8 mouse cellular contexts compared by ENCODE assay signal in the genomic region with DNA sequence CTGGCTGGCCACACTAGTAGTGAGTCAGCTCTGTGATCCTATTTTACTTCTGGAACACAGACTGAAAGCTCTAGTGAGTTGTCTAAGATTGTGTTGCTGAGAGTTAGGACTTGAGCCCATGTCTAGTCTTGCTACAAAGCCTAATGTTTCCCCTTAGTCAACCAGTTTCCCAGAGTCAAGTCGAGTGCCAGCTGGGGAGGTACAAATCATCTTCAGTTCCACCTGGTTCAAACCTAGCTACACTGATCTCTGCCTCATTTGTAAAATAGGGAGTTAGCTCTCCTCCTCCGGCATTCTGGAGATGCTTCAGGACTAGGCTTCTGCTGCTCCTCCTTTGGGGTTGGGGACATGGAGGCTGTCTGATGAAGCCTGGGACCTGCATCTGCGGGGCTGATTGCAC. TPM values are rescaled to one million over a fixed set of nuclear protein-coding genes. Genes with fewer than 3 reads are reported as not detected.
DNase-seq lines count a peak whose midpoint lies in the region; ATAC-seq and TF ChIP-seq lines count a peak whose summit lies in the region.

No protein-coding gene starts in this region.

- no peaks in the 10 kb centered on the region for H3K9me3 ChIP-seq in heart, embryonic 13.5 days
- no peaks in the 10 kb centered on the region for H3K9me3 ChIP-seq in G1E (replicated peaks)
- H3K9me3 ChIP-seq in forebrain, embryonic 14.5 days (replicated peaks; ENCODE audit: control insufficient read depth, low read length) = no peaks in the 10 kb centered on the region

- no peaks in the 10 kb centered on the region for H3K27me3 ChIP-seq in heart, embryonic 13.5 days (replicated peaks)
- no peaks in the 10 kb centered on the region for H3K27me3 ChIP-seq in G1E (ENCODE audit: insufficient read depth, low read length)
- no peaks in the 10 kb centered on the region for H3K27me3 ChIP-seq in forebrain, embryonic 14.5 days (replicated peaks; ENCODE audit: control insufficient read depth, insufficient read depth, low read length)

- peak overlapping the region; percentile 89 for H3K9ac ChIP-seq in heart, embryonic 13.5 days
- H3K9ac ChIP-seq in forebrain, embryonic 14.5 days (ENCODE audit: low read length) = peak overlapping the region; percentile 94

- ATAC-seq in heart, embryonic 13.5 days (ENCODE audit: extremely low read depth, insufficient number of reproducible peaks, low FRiP score, low TSS enrichment) = no peak
- no peak for ATAC-seq in G1E (ENCODE audit: extremely low read depth, insufficient number of reproducible peaks, low FRiP score, poor library complexity, severe bottlenecking)
- no peak for ATAC-seq in forebrain, embryonic 14.5 days

- H3K4me3 ChIP-seq in heart, embryonic 13.5 days = peak overlapping the region; percentile 86
- H3K4me3 ChIP-seq in G1E (ENCODE audit: low read depth, low read length) (peak overlapping the region; percentile 90), macrophage (ENCODE audit: inconsistent target) (peak overlapping the region; percentile 88)
- peak overlapping the region; percentile 95 for H3K4me3 ChIP-seq in forebrain, embryonic 14.5 days (ENCODE audit: low read depth, low read length)

- H3K4me2 ChIP-seq in heart, embryonic 13.5 days = peak overlapping the region; percentile 91
- peak overlapping the region; percentile 78 for H3K4me2 ChIP-seq in forebrain, embryonic 14.5 days (ENCODE audit: low read length)

- no peak for DNase-seq in heart, adult 11 months
- no peak for DNase-seq in G1E (ENCODE audit: low spot score)
- no peak for DNase-seq in forebrain, embryonic 14.5 days (ENCODE audit: low spot score)
- DNase-seq in thymus, postnatal 14 days = no peak
- DNase-seq in urinary bladder, adult 18-20 months (ENCODE audit: low spot score in 2 of 2) = no peak
- DNase-seq in frontal cortex, postnatal 36 days (ENCODE audit: low spot score in 2 of 2) = no peak

- WGBS in heart, embryonic 13.5 days = 44% methylated on average over 3 of the region's 3 CpGs
- 70% methylated on average over 3 of the region's 3 CpGs for WGBS in forebrain, embryonic 14.5 days
- WGBS in macrophage (ENCODE audit: missing documents) = 58% methylated on average over 3 of the region's 3 CpGs

- H3K4me1 ChIP-seq in heart, embryonic 13.5 days = peaks cover 56% of the 10 kb centered on the region
- H3K4me1 ChIP-seq in G1E (ENCODE audit: insufficient read depth, low read depth, low read length) = peaks cover 58% of the 10 kb centered on the region
- peaks cover 19% of the 10 kb centered on the region for H3K4me1 ChIP-seq in forebrain, embryonic 14.5 days (ENCODE audit: control insufficient read depth, insufficient read depth, low read length)

- peak overlapping the region; percentile 88 for H3K27ac ChIP-seq in heart, embryonic 13.5 days (replicated peaks)
- H3K27ac ChIP-seq in forebrain, embryonic 14.5 days (ENCODE audit: low read depth, low read length) = peak overlapping the region; percentile 87
- peak overlapping the region; percentile 66 for H3K27ac ChIP-seq in macrophage

- TF ChIP-seq CTCF in G1E (IDR thresholded peaks at IDR 0.05; ENCODE audit: low read depth, low read length) = no peak

- H3K79me2 ChIP-seq in macrophage (ENCODE audit: inconsistent target) = peaks cover 42% of the 10 kb centered on the region

- peaks cover 36% of the 10 kb centered on the region for H3K36me3 ChIP-seq in heart, embryonic 13.5 days
- H3K36me3 ChIP-seq in G1E (replicated peaks) = peaks cover 52% of the 10 kb centered on the region
- peaks cover 22% of the 10 kb centered on the region for H3K36me3 ChIP-seq in forebrain, embryonic 14.5 days (ENCODE audit: control insufficient read depth, insufficient read depth, low read length)
- H3K36me3 ChIP-seq in macrophage (ENCODE audit: inconsistent target) = peaks cover 18% of the 10 kb centered on the region

RNA-seq across cellular contexts. Expression of a gene that starts 0.6 kb away (rescaled TPM):
- 252 and 255 TPM in 2 replicates for polyA plus RNA-seq in heart, embryonic 13.5 days (2015; fragmentation: Nextera tagmentation; extraction: Ambion mirVana)
- total RNA-seq in G1E (2014; fragmentation: Nextera tagmentation) = 334 and 389 TPM in 2 replicates
- total RNA-seq in G1E (2017) = 516 and 542 TPM in 2 replicates
- polyA plus RNA-seq in G1E (2012) = 29.5 and 30.8 TPM in 2 replicates
- 283 and 296 TPM in 2 replicates for polyA plus RNA-seq in forebrain, embryonic 14.5 days (2014; fragmentation: Nextera tagmentation; extraction: Ambion mirVana)
- 100 to 1,000 TPM; 111 to 381 (median 212) TPM for total RNA-seq in macrophage (2018; cell fraction: chromatin; rRNA removed)
- total RNA-seq in macrophage (2018; cell fraction: cytosol; rRNA removed) = 100 to 1,000 TPM in 12 of 26 experiments, 10 to 100 TPM in 14; 50.7 to 142 (median 90.8) TPM
- 100 to 1,000 TPM in 16 of 26 experiments, 10 to 100 TPM in 10; 64.1 to 207 (median 106) TPM for total RNA-seq in macrophage (2018; cell fraction: nucleus; rRNA removed)
- 113 to 146 TPM (median 129 TPM) in 3 replicates for polyA plus RNA-seq in macrophage (2018)

RNA-seq across cellular contexts. Expression of a gene that starts 0.9 kb away (rescaled TPM):
- 9.1 and 11.0 TPM in 2 replicates for polyA plus RNA-seq in heart, embryonic 13.5 days (2015; fragmentation: Nextera tagmentation; extraction: Ambion mirVana)
- total RNA-seq in G1E (2014; fragmentation: Nextera tagmentation) = 10.9 and 11.7 TPM in 2 replicates
- total RNA-seq in G1E (2017) = 6.7 and 6.8 TPM in 2 replicates
- polyA plus RNA-seq in G1E (2012) = 2.7 and 4.6 TPM in 2 replicates
- polyA plus RNA-seq in forebrain, embryonic 14.5 days (2014; fragmentation: Nextera tagmentation; extraction: Ambion mirVana) = 25.4 and 25.7 TPM in 2 replicates
- 1 to 10 TPM; 1.0 to 9.7 (median 4.6) TPM for total RNA-seq in macrophage (2018; cell fraction: chromatin; rRNA removed)
- 10 to 100 TPM in 1 of 26 experiments, 1 to 10 TPM in 25; 5.2 to 12.4 (median 7.2) TPM for total RNA-seq in macrophage (2018; cell fraction: cytosol; rRNA removed)
- 10 to 100 TPM in 1 of 26 experiments, 1 to 10 TPM in 25; 3.4 to 11.3 (median 5.2) TPM for total RNA-seq in macrophage (2018; cell fraction: nucleus; rRNA removed)
- polyA plus RNA-seq in macrophage (2018) = 5.9 to 8.3 TPM (median 7.5 TPM) in 3 replicates

RNA-seq across cellular contexts. Expression of a gene that starts 27.4 kb away (rescaled TPM):
- 27.1 and 28.0 TPM in 2 replicates for polyA plus RNA-seq in heart, embryonic 13.5 days (2015; fragmentation: Nextera tagmentation; extraction: Ambion mirVana)
- total RNA-seq in G1E (2014; fragmentation: Nextera tagmentation) = 50.1 and 61.6 TPM in 2 replicates
- total RNA-seq in G1E (2017) = 9.7 and 13.5 TPM in 2 replicates
- polyA plus RNA-seq in G1E (2012) = 4.6 and 5.0 TPM in 2 replicates
- polyA plus RNA-seq in forebrain, embryonic 14.5 days (2014; fragmentation: Nextera tagmentation; extraction: Ambion mirVana) = 42.4 and 49.9 TPM in 2 replicates
- 10 to 100 TPM in 1 of 26 experiments, 1 to 10 TPM in 25; 1.0 to 10.7 (median 3.8) TPM for total RNA-seq in macrophage (2018; cell fraction: chromatin; rRNA removed)
- 1 to 10 TPM; 2.4 to 7.7 (median 5.4) TPM for total RNA-seq in macrophage (2018; cell fraction: cytosol; rRNA removed)
- total RNA-seq in macrophage (2018; cell fraction: nucleus; rRNA removed) = 1 to 10 TPM; 1.3 to 9.2 (median 5.3) TPM
- 3.3 to 5.6 TPM (median 3.4 TPM) in 3 replicates for polyA plus RNA-seq in macrophage (2018)

RNA-seq across cellular contexts. Expression of a gene that starts 27.6 kb away (rescaled TPM):
- 10.9 and 12.3 TPM in 2 replicates for polyA plus RNA-seq in heart, embryonic 13.5 days (2015; fragmentation: Nextera tagmentation; extraction: Ambion mirVana)
- total RNA-seq in G1E (2014; fragmentation: Nextera tagmentation) = 23.1 and 23.5 TPM in 2 replicates
- total RNA-seq in G1E (2017) = 18.0 and 22.5 TPM in 2 replicates
- 6.3 and 8.2 TPM in 2 replicates for polyA plus RNA-seq in G1E (2012)
- 21.9 and 22.3 TPM in 2 replicates for polyA plus RNA-seq in forebrain, embryonic 14.5 days (2014; fragmentation: Nextera tagmentation; extraction: Ambion mirVana)
- total RNA-seq in macrophage (2018; cell fraction: chromatin; rRNA removed) = 10 to 100 TPM in 22 of 26 experiments, 1 to 10 TPM in 4; 7.4 to 39.2 (median 21.8) TPM
- 10 to 100 TPM; 21.6 to 39.8 (median 31.1) TPM for total RNA-seq in macrophage (2018; cell fraction: cytosol; rRNA removed)
- total RNA-seq in macrophage (2018; cell fraction: nucleus; rRNA removed) = 10 to 100 TPM; 14.6 to 72.8 (median 48.9) TPM
- polyA plus RNA-seq in macrophage (2018) = 12.4 to 32.0 TPM (median 13.9 TPM) in 3 replicates

RNA-seq across cellular contexts. Expression of a gene that starts 29.5 kb away (rescaled TPM):
- 0.59 TPM in 2 replicates for polyA plus RNA-seq in heart, embryonic 13.5 days (2015; fragmentation: Nextera tagmentation; extraction: Ambion mirVana)
- total RNA-seq in G1E (2014; fragmentation: Nextera tagmentation) = 1.2 and 1.4 TPM in 2 replicates
- total RNA-seq in G1E (2017) = 0.06 and 0.16 TPM in 2 replicates
- polyA plus RNA-seq in G1E (2012) = 0.24 and 0.32 TPM in 2 replicates
- 0.19 and 0.26 TPM in 2 replicates for polyA plus RNA-seq in forebrain, embryonic 14.5 days (2014; fragmentation: Nextera tagmentation; extraction: Ambion mirVana)
- total RNA-seq in macrophage (2018; cell fraction: chromatin; rRNA removed) = under 1 TPM in 2 of 26 experiments, not detected in 24; 0.29 to 0.93 TPM
- not detected for total RNA-seq in macrophage (2018; cell fraction: cytosol; rRNA removed)
- total RNA-seq in macrophage (2018; cell fraction: nucleus; rRNA removed) = not detected
- polyA plus RNA-seq in macrophage (2018) = not detected in 3 replicates
